Mouse (Mus musculus): Measurements from ENCODE around the gene Polr3g. TPM values are rescaled to one million over a fixed set of nuclear protein-coding genes. Genes with fewer than 3 reads are reported as not detected.

The Polr3g gene
- polyA plus RNA-seq, 1 experiment from 2014 or later: 5.3 TPM

Other genes with a start within 250 kb of the Polr3g start
- gene Adgrv1, start 77.9 kb downstream of the Polr3g start, polyA plus RNA-seq (2015; fragmentation: Nextera tagmentation; extraction: Ambion mirVana): 10.6 and 13.8 TPM in 2 replicates
- 17.3 and 19.3 TPM in 2 replicates for gene Lysmd3, start 53.4 kb downstream of the Polr3g start, polyA plus RNA-seq (2015; fragmentation: Nextera tagmentation; extraction: Ambion mirVana)
- 50.0 and 52.1 TPM in 2 replicates for gene Mblac2, start 328 bp upstream of the Polr3g start, polyA plus RNA-seq (2015; fragmentation: Nextera tagmentation; extraction: Ambion mirVana)
- gene Cetn3, start 72.1 kb upstream of the Polr3g start, polyA plus RNA-seq (2015; fragmentation: Nextera tagmentation; extraction: Ambion mirVana): 210 and 215 TPM in 2 replicates